Comparison of ENCODE assay signal across 20 mouse cellular contexts in the genomic region with DNA sequence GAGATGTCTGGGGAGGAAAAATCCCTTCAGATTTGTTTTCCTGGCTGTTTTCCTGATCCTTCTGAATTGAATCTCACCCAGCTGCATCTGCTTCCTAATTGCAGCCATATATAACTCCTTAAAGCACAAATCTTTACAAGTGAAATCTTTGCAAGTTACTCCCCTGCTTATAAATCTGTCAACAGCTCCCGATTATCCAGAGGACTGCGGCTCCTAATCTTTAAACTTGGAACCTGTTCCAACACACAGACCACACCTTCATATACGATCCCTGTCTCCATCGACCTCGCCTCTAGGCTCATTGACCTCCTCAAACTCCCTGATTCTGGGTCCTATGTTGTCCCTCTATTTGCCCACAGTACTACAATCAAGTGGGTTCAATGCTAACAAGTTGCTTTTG. TPM values are rescaled to one million over a fixed set of nuclear protein-coding genes. Genes with fewer than 3 reads are reported as not detected.
"Had no signal": no experiment of that assay in that cellular context is flagged by ENCODE, and none has a peak within 500 bp of the region (broad histone marks: within the 10 kb centered on the region; RNA-seq: fewer than 3 reads in every experiment).

No protein-coding gene starts in this region.

- H3K27ac ChIP-seq: kidney, embryonic 15.5 days; liver, embryonic 14.5 days; midbrain, embryonic 15.5 days; neural tube, embryonic 12.5 days; stomach, postnatal 0 days had no signal

- H3K9ac ChIP-seq: kidney, embryonic 15.5 days; liver, embryonic 14.5 days; midbrain, embryonic 15.5 days; neural tube, embryonic 12.5 days had no signal

- H3K36me3 ChIP-seq: kidney, embryonic 15.5 days; midbrain, embryonic 15.5 days; neural tube, embryonic 12.5 days had no signal

- DNase-seq: kidney, postnatal 25 days; left cerebral cortex, postnatal 4 days; lung, adult 2 months; lung, postnatal 10 days; lung, postnatal 4 days; thymus, adult 18-20 months; thymus, postnatal 14 days had no signal

- H3K4me3 ChIP-seq: kidney, embryonic 15.5 days; midbrain, embryonic 15.5 days; neural tube, embryonic 12.5 days had no signal

- ATAC-seq: midbrain, embryonic 15.5 days had no signal

- H3K9me3 ChIP-seq: kidney, embryonic 15.5 days; midbrain, embryonic 15.5 days; neural tube, embryonic 12.5 days had no signal

- H3K4me1 ChIP-seq: kidney, embryonic 15.5 days; midbrain, embryonic 15.5 days; neural tube, embryonic 12.5 days had no signal

- H3K27me3 ChIP-seq: kidney, embryonic 15.5 days; midbrain, embryonic 15.5 days; neural tube, embryonic 12.5 days had no signal

- H3K4me2 ChIP-seq: kidney, embryonic 15.5 days; midbrain, embryonic 11.5 days; midbrain, embryonic 15.5 days; neural tube, embryonic 12.5 days had no signal

RNA-seq across cellular contexts. Expression of gene Gm8994, which starts 13.3 kb away (rescaled TPM):
- total RNA-seq: layer of hippocampus, adult 18-20 months; layer of hippocampus, postnatal 10 days; left cerebral cortex, postnatal 10 days; left cerebral cortex, postnatal 4 days; liver, adult 2 months; megakaryocyte, adult 5-6 weeks; monocyte, adult 5-6 weeks; neutrophil, adult 5-6 weeks had no signal
- polyA plus RNA-seq: kidney, embryonic 15.5 days; liver, adult 2 months; lung, adult 2 months; midbrain, embryonic 11.5 days; midbrain, embryonic 15.5 days; neural tube, embryonic 12.5 days; stomach, postnatal 0 days had no signal
